8 mouse cellular contexts compared by ENCODE assay signal in genomic region chr11:82890342-82890762, GRCm38 (mm10). TPM values are rescaled to one million over a fixed set of nuclear protein-coding genes. Genes with fewer than 3 reads are reported as not detected.
DNase-seq lines count a peak whose midpoint lies in the region; ATAC-seq and TF ChIP-seq lines count a peak whose summit lies in the region.

Gene Rad51d, minus strand, starts transcription at chr11:82890614.

- peak; percentile 81 for TF ChIP-seq CTCF in heart, adult 2 months (IDR thresholded peaks at IDR 0.05)

- H3K9me3 ChIP-seq in embryonic facial prominence, embryonic 13.5 days: no peaks in the 10 kb centered on the region
- H3K9me3 ChIP-seq in limb, embryonic 13.5 days: no peaks in the 10 kb centered on the region
- H3K9me3 ChIP-seq in midbrain, embryonic 16.5 days (replicated peaks; ENCODE audit: control insufficient read depth, low read length, poor library complexity, severe bottlenecking): no peaks in the 10 kb centered on the region

- H3K4me3 ChIP-seq in embryonic facial prominence, embryonic 13.5 days: peak within 1 kb of the TSS; percentile 71
- peak within 1 kb of the TSS; percentile 77 for H3K4me3 ChIP-seq in heart, adult 2 months
- peak within 1 kb of the TSS; percentile 64 for H3K4me3 ChIP-seq in limb, embryonic 13.5 days
- H3K4me3 ChIP-seq in midbrain, embryonic 16.5 days (ENCODE audit: low read depth, low read length): peak within 1 kb of the TSS; percentile 57

- peak; percentile 76; the same call in 1 of the 2 replicates for TF ChIP-seq EP300 in heart, adult 2 months (IDR thresholded peaks at IDR 0.05; ENCODE audit: insufficient read depth, low read depth, low read length)

- peak; percentile 96 for DNase-seq in 3134 (ENCODE audit: extremely low read depth, insufficient read length, low spot score)
- peak; percentile 96 to 98 for DNase-seq in adrenal gland, postnatal 36 days
- peak; percentile 93 to 95 for DNase-seq in heart, adult 2 months
- peak; percentile 93 to 96 for DNase-seq in kidney, adult 8-10 months
- DNase-seq in spleen, postnatal 10 days (ENCODE audit: low spot score in 2 of 2): peak; percentile 94 to 96

- no peaks in the 10 kb centered on the region for H3K79me2 ChIP-seq in heart, adult 2 months (replicated peaks; ENCODE audit: control insufficient read depth, insufficient read depth, low read length)

- H3K36me3 ChIP-seq in embryonic facial prominence, embryonic 13.5 days: no peaks in the 10 kb centered on the region
- no peaks in the 10 kb centered on the region for H3K36me3 ChIP-seq in heart, adult 2 months (ENCODE audit: control insufficient read depth, insufficient read depth, low read length)
- H3K36me3 ChIP-seq in limb, embryonic 13.5 days: no peaks in the 10 kb centered on the region
- no peaks in the 10 kb centered on the region for H3K36me3 ChIP-seq in midbrain, embryonic 16.5 days (ENCODE audit: control insufficient read depth, insufficient read depth, low read length)

- TF ChIP-seq POLR2A in heart, adult 2 months (IDR thresholded peaks at IDR 0.05; ENCODE audit: insufficient read depth, low read depth, low read length): peak; percentile 80

- 0% methylated on average over 26 of the region's 26 CpGs for WGBS in embryonic facial prominence, embryonic 13.5 days
- under 1% methylated on average over 23 of the region's 26 CpGs for WGBS in heart, adult 2 months
- WGBS in limb, embryonic 13.5 days: 0% methylated on average over 26 of the region's 26 CpGs
- WGBS in midbrain, embryonic 16.5 days: 0% methylated on average over 24 of the region's 26 CpGs

- H3K27ac ChIP-seq in embryonic facial prominence, embryonic 13.5 days: peak within 1 kb of the TSS; percentile 44; the same call in 1 of the 2 replicates
- H3K27ac ChIP-seq in heart, adult 2 months: peak within 1 kb of the TSS; percentile 68
- peak within 1 kb of the TSS; percentile 61 for H3K27ac ChIP-seq in limb, embryonic 13.5 days
- peak within 1 kb of the TSS; percentile 60 for H3K27ac ChIP-seq in midbrain, embryonic 16.5 days (ENCODE audit: low read length)

- H3K9ac ChIP-seq in embryonic facial prominence, embryonic 13.5 days: peak within 1 kb of the TSS; percentile 80
- H3K9ac ChIP-seq in heart, adult 2 months (ENCODE audit: low read depth, low read length): peak within 1 kb of the TSS; percentile 77
- H3K9ac ChIP-seq in limb, embryonic 13.5 days: peak within 1 kb of the TSS; percentile 75
- H3K9ac ChIP-seq in midbrain, embryonic 16.5 days (ENCODE audit: low read depth, low read length): peak within 1 kb of the TSS; percentile 76

- ATAC-seq in embryonic facial prominence, embryonic 13.5 days (ENCODE audit: insufficient number of reproducible peaks, insufficient read depth, low FRiP score, low TSS enrichment, low read depth): peak; percentile 86
- ATAC-seq in limb, embryonic 13.5 days (ENCODE audit: low FRiP score, low read depth): peak; percentile 93
- ATAC-seq in midbrain, embryonic 16.5 days: peak; percentile 92

- H3K4me2 ChIP-seq in embryonic facial prominence, embryonic 13.5 days: peak within 1 kb of the TSS; percentile 89
- H3K4me2 ChIP-seq in limb, embryonic 13.5 days (replicated peaks): peak within 1 kb of the TSS; percentile 83
- peak within 1 kb of the TSS; percentile 94 for H3K4me2 ChIP-seq in midbrain, embryonic 16.5 days (ENCODE audit: low read length)

- H3K4me1 ChIP-seq in embryonic facial prominence, embryonic 13.5 days: peaks cover 17% of the 10 kb centered on the region
- 0 out of 2 replicates have a peak, but pooled peaks cover 2% of the 10 kb centered on the region for H3K4me1 ChIP-seq in heart, adult 2 months (ENCODE audit: control insufficient read depth, insufficient read depth, low read length)
- H3K4me1 ChIP-seq in limb, embryonic 13.5 days: peaks cover 19% of the 10 kb centered on the region
- H3K4me1 ChIP-seq in midbrain, embryonic 16.5 days (ENCODE audit: control insufficient read depth, insufficient read depth, low read length): peaks cover 14% of the 10 kb centered on the region

- H3K27me3 ChIP-seq in embryonic facial prominence, embryonic 13.5 days: 0 out of 2 replicates have a peak, but pooled peaks cover 5% of the 10 kb centered on the region
- no peaks in the 10 kb centered on the region for H3K27me3 ChIP-seq in heart, adult 2 months (ENCODE audit: control insufficient read depth, insufficient read depth, low read length)
- H3K27me3 ChIP-seq in limb, embryonic 13.5 days: peaks cover 15% of the 10 kb centered on the region; the same call in 1 of the 2 replicates
- peaks cover 8% of the 10 kb centered on the region; the same call in 1 of the 2 replicates for H3K27me3 ChIP-seq in midbrain, embryonic 16.5 days (ENCODE audit: control insufficient read depth, insufficient read depth, low read depth, low read length)

- intact Hi-C loops in heart, adult 2 months (cut with DNase I): loop anchor here (1.0 to 5.0 kb wide), 5 partner anchors 19 to 655 kb away; partner anchors contain the start of genes Cct6b, Rffl and Zfp830

RNA-seq across cellular contexts. Expression of gene Rad51d, which starts in this region (rescaled TPM):
- total RNA-seq in adrenal gland, postnatal 36 days (2021): 10 to 100 TPM; 10.7 to 16.2 TPM
- 11.7 and 12.9 TPM in 2 replicates for polyA plus RNA-seq in embryonic facial prominence, embryonic 13.5 days (2015; fragmentation: Nextera tagmentation; extraction: Ambion mirVana)
- 1 to 10 TPM; 8.5 to 9.5 TPM for total RNA-seq in heart, adult 2 months (2021)
- polyA plus RNA-seq in heart, adult 2 months (2012; rRNA removed): 8.6 and 10.1 TPM in 2 replicates
- polyA plus RNA-seq in limb, embryonic 13.5 days (2015; fragmentation: Nextera tagmentation; extraction: Ambion mirVana): 9.5 and 12.6 TPM in 2 replicates
- 13.6 and 13.7 TPM in 2 replicates for polyA plus RNA-seq in midbrain, embryonic 16.5 days (2015; fragmentation: Nextera tagmentation; extraction: Ambion mirVana)

Comparison
In these comparisons a context has a peak if more than half of its experiments do, and no peak if none do; other contexts are left out.
1. Peak in every context shown above with its lines: DNase-seq, ATAC-seq, H3K4me3 ChIP-seq and H3K27ac ChIP-seq.